Mouse (Mus musculus): ENCODE data around the gene Nrxn1.

Nrxn1 gene

GRCm38 (mm10) chr17:90809197-90810163, 283.4 kb downstream of the Nrxn1 start:
- peak; percentile 4 to 7 for DNase-seq

- no peak for DNase-seq
These were observed 284.6 kb downstream of the Nrxn1 start for GRCm38 (mm10) chr17:90808256-90808655.

GRCm38 (mm10) chr17:90807199-90807598, 285.7 kb downstream of the Nrxn1 start:
- DNase-seq: no peak

GRCm38 (mm10) chr17:90798689-90799088, 294.2 kb downstream of the Nrxn1 start:
- DNase-seq: no peak

GRCm38 (mm10) chr17:90797659-90798288, 295.1 kb downstream of the Nrxn1 start:
- no peak for DNase-seq

GRCm38 (mm10) chr17:90796974-90797373, 295.9 kb downstream of the Nrxn1 start:
- no peak for DNase-seq

GRCm38 (mm10) chr17:90788491-90789127, 304.3 kb downstream of the Nrxn1 start:
- no peak for DNase-seq

GRCm38 (mm10) chr17:90788040-90788439, 304.8 kb downstream of the Nrxn1 start:
- DNase-seq: no peak

- DNase-seq: no peak
These were observed 305.6 kb downstream of the Nrxn1 start for GRCm38 (mm10) chr17:90787121-90787788.

GRCm38 (mm10) chr17:90780481-90780880, 312.4 kb downstream of the Nrxn1 start:
- no peak for DNase-seq

- DNase-seq: no peak
These were observed 317.5 kb downstream of the Nrxn1 start for GRCm38 (mm10) chr17:90775397-90775796.

- no peak for DNase-seq
These were observed 319.6 kb downstream of the Nrxn1 start for GRCm38 (mm10) chr17:90773233-90773632.

GRCm38 (mm10) chr17:90768216-90768615, 324.7 kb downstream of the Nrxn1 start:
- DNase-seq: no peak

- DNase-seq: no peak
These were observed 365.7 kb downstream of the Nrxn1 start for GRCm38 (mm10) chr17:90727124-90727523.

GRCm38 (mm10) chr17:90704773-90705172, 388.1 kb downstream of the Nrxn1 start:
- no peak for DNase-seq

GRCm38 (mm10) chr17:90702626-90703025, 390.2 kb downstream of the Nrxn1 start:
- no peak for DNase-seq

- DNase-seq: no peak
These were observed 396.6 kb downstream of the Nrxn1 start for GRCm38 (mm10) chr17:90696071-90696800.

- DNase-seq: no peak
These were observed 397.7 kb downstream of the Nrxn1 start for GRCm38 (mm10) chr17:90695086-90695584.

- no peak for DNase-seq
These were observed 408.7 kb downstream of the Nrxn1 start for GRCm38 (mm10) chr17:90684172-90684571.

- no peak for DNase-seq
These were observed 411.9 kb downstream of the Nrxn1 start for GRCm38 (mm10) chr17:90681019-90681418.

- DNase-seq: no peak
These were observed 416.2 kb downstream of the Nrxn1 start for GRCm38 (mm10) chr17:90676676-90677075.

GRCm38 (mm10) chr17:90662318-90662717, 430.6 kb downstream of the Nrxn1 start:
- no peak for DNase-seq
